Mouse (Mus musculus) liver, postnatal 0 days (tissue): ENCODE data around the gene Cubn.

ENCODE experiments used
- CTCF ChIP-seq: sonication (generic); IDR thresholded peaks from 2 replicates; pipeline ENCODE4 v1.5.1; 2016; ENCODE audit warnings: antibody characterized with exemption, low read depth
- EP300 ChIP-seq: IDR thresholded peaks from 2 replicates; pipeline ENCODE4 v1.6.1; 2016; ENCODE audit warnings: antibody characterized with exemption, low read depth, mild to moderate bottlenecking

DNA sequence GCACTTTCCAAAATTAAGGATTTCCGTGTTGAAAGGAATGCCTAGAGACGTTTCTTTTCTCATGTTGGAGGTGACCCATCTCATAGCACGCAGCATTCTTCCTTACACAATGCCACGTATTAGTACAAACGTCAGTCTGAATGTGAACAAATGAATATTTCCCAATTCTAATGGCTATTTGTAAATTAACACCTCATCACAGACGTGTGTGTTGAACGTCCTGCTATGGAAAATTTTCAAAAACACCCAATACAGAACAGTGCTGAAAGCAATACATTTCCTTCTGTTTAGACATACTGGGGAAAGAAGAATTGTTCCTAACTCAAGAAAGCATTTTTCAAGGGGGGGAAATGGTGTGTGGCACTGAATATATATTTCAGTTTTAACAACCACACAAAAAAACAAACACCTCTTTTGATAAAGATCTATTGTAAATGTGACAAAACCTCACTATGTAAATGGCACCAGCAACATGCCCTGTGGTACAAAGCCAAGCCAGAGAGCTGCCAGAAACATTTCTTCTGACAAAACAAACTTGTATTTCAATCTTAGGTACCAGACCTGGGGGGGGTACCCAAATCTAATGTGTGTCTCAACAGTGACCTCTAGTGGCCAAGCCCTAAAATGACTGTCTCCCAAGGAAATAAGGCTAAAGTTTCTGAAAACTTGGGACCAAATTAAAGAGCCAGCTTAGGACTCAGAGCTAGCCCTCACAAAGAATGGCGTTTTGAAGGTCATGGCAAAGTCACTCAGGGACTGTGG is 254.3 kb downstream of the Cubn start:
- peak; percentile 83 for TF ChIP-seq CTCF
- TF ChIP-seq EP300: no peak
